Mouse (Mus musculus) naive thymus-derived CD4-positive, alpha-beta T cell, adult 2 months (primary cell): ENCODE data around the gene Rasgef1c.
A peak's percentile ranks its signal among the peaks of the same experiment; 100 is the strongest.

Experiments used
- DNase-seq: peaks from one replicate; pipeline ENCODE4 v3.0.0-alpha.2; 2011; ENCODE audit warnings: low read depth

Rasgef1c gene

GRCm38 (mm10) chr11:49926183-49926582 is 24.5 kb downstream of the Rasgef1c start:
- DNase-seq: no peak

- DNase-seq: no peak
These were observed 25.5 kb downstream of the Rasgef1c start for GRCm38 (mm10) chr11:49927169-49927568.

- no peak for DNase-seq
These were observed 26.0 kb downstream of the Rasgef1c start for GRCm38 (mm10) chr11:49927670-49928069.

GRCm38 (mm10) chr11:49931037-49931625 is 29.5 kb downstream of the Rasgef1c start:
- no peak for DNase-seq

- DNase-seq: no peak
These were observed 30.2 kb downstream of the Rasgef1c start for GRCm38 (mm10) chr11:49931853-49932252.

GRCm38 (mm10) chr11:49933811-49934210 is 32.2 kb downstream of the Rasgef1c start:
- no peak for DNase-seq

- DNase-seq: no peak
These were observed 32.7 kb downstream of the Rasgef1c start for GRCm38 (mm10) chr11:49934322-49934721.

- no peak for DNase-seq
These were observed 34.8 kb downstream of the Rasgef1c start for GRCm38 (mm10) chr11:49936458-49936857.

GRCm38 (mm10) chr11:49937779-49938178 is 36.1 kb downstream of the Rasgef1c start:
- DNase-seq: no peak

- DNase-seq: no peak
These were observed 36.9 kb downstream of the Rasgef1c start for GRCm38 (mm10) chr11:49938258-49939164.

GRCm38 (mm10) chr11:49942841-49943240 is 41.2 kb downstream of the Rasgef1c start:
- DNase-seq: no peak

- DNase-seq: no peak
These were observed 42.3 kb downstream of the Rasgef1c start for GRCm38 (mm10) chr11:49943901-49944300.

- no peak for DNase-seq
These were observed 44.1 kb downstream of the Rasgef1c start for GRCm38 (mm10) chr11:49945726-49946125.

GRCm38 (mm10) chr11:49949839-49950238 is 48.2 kb downstream of the Rasgef1c start:
- no peak for DNase-seq

- no peak for DNase-seq
These were observed 52.0 kb downstream of the Rasgef1c start for GRCm38 (mm10) chr11:49953616-49954015.

GRCm38 (mm10) chr11:49955577-49956261 is 54.1 kb downstream of the Rasgef1c start:
- DNase-seq: peak; percentile 66

GRCm38 (mm10) chr11:49958017-49958416 is 56.4 kb downstream of the Rasgef1c start:
- DNase-seq: no peak

GRCm38 (mm10) chr11:49961098-49961740 is 59.6 kb downstream of the Rasgef1c start:
- DNase-seq: peak; percentile 75

- DNase-seq: no peak
These were observed 63.7 kb downstream of the Rasgef1c start for GRCm38 (mm10) chr11:49965320-49965719.

- no peak for DNase-seq
These were observed 68.1 kb downstream of the Rasgef1c start for GRCm38 (mm10) chr11:49969692-49970091.

- DNase-seq: no peak
These were observed 72.2 kb downstream of the Rasgef1c start for GRCm38 (mm10) chr11:49973657-49974340.

GRCm38 (mm10) chr11:49974675-49975074 is 73.0 kb downstream of the Rasgef1c start:
- DNase-seq: no peak
